Mouse (Mus musculus) mouse trophoblast stem cell (cell line): ENCODE results near the gene Themis3.

ENCODE experiments used
- in situ Hi-C, 2 experiments: fragments of 300-500 bp; cut with MseI, MboI; formaldehyde crosslinking; loops; 2 replicates in 1 of 2; 3 replicates in 1 of 2; pipeline ENCODE4 v1.15.1; 2025

Gene Themis3

DNA sequence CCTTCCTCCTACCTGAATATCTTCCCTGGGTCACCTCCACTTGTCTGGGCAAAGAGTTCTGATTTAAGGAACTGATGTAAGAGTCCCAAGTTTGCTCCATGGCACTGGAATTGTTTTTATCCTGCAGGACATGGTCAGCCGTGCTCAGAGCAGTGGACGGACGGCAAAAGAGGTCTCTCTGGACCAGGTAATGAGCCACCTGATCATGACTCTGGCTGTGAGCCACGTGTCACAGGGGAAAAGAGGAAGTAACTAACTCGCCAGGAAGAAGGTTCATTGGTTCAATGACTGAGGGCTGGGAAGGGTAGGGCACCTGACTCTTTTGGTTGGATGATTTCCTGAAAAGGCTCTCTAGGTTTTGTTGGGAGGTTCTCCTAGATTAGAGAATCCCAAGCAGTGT, at the start of gene Themis3:
TSS of gene Themis3 (minus strand) at position 187 of the 400 bp plus-strand sequence.
- in situ Hi-C loops, result no loop called here

DNA sequence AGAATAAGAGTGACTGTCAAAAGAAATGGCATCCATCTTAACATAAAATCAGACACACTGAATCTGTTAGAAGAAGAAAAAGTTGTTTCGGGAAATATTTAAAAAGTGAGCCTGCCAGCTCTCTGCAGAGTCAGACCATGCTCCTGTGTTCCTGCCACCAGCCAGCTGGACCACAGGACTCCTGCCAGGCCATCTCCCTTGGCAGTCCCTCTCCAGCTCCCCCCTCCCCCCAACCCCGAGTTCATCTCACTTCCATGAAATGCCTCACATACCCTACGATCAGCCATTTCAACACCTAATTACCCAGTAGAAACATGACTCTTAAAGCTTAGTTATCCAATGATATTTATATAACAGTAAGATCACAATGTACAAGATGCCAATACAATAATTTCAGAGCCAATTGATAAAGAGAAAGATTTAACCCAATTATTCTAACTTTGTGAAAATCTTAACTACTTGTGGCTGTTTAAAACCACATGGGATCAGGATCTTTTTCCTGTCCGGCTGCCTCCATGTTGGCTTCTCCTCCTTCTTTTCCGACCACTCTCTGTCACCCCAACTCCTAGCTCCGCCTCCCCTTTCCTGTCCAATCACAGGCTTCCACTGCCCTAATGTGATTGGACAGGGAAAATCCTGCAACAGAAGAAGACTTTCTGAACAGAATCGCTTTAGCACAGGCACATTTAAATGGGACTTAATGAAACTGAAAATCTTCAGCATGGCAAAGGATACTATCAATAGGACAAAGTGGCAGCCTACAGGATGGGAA, 43.7 kb upstream of the Themis3 start:
- in situ Hi-C loops, result no loop called here

- in situ Hi-C loops, result no loop called here
Measured at GRCm38 (mm10) chr17:66619996-66620656, 25.7 kb upstream of the Themis3 start.

- in situ Hi-C loops, result no loop called here
Measured at GRCm38 (mm10) chr17:66619255-66619826, 24.9 kb upstream of the Themis3 start.

DNA sequence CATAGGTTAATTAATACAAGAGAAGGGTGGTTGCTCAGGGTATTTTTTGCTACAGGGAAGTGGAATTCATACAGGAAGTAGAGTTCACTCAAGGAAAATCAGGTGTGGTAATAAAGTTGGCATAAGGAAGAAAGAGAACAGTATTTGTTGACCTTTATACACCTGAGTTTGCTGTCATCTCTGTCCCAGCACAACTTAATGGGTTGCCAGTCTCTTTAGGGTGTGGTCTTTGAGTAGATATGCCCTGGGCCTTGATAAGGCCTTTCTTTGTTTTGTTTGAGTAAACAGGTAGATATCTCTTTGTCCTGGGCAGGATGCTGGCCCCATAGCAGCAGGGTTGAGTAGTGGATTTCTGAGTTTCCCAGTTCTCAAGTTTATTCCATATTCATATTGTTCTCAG, 15.6 kb upstream of the Themis3 start:
- in situ Hi-C loops, result no loop called here

- in situ Hi-C loops, result no loop called here
Measured at GRCm38 (mm10) chr17:66604931-66605330, 10.5 kb upstream of the Themis3 start.

- in situ Hi-C loops, result no loop called here
Measured at GRCm38 (mm10) chr17:66601171-66601570, 6.8 kb upstream of the Themis3 start.

- in situ Hi-C loops, result no loop called here
Measured at GRCm38 (mm10) chr17:66595867-66596266, 1.4 kb upstream of the Themis3 start.

- in situ Hi-C loops, result no loop called here
Measured at GRCm38 (mm10) chr17:66595256-66595655, 835 bp upstream of the Themis3 start.

DNA sequence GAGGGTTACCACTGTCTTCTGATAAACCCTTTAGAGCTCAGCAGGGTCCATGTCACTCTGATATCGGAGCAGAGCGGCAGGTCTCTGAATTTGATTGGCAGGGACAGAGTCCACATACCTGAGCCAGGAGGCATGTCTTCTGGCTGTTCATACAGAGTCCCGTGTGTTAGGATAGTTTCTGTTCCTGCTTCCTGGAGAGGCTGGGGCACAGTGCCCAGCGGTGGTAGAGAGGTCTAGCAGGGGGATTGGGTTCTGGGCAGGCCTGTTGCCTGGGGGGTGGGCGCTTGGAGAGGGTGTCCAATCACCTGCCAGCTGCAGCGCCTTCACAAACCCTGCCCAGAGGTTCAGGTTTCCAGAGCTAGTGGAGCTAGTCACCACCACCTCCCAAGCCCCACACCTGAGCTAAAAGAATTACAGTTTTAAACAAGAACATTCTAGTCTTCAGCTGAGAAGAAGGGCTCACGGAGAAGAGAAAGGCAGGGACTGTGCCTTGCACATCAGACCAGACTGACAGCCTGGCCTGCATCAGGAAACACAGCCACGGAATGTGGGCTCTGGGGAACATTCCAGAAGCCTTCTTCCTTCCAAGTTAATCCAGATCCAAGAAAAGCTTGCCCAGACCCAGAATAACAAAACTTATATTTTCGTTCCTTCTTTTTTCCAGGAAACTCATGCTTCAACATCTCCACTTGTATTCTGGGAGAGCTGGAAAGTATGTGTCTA, 3.9 kb downstream of the Themis3 start:
- in situ Hi-C loops, result no loop called here

DNA sequence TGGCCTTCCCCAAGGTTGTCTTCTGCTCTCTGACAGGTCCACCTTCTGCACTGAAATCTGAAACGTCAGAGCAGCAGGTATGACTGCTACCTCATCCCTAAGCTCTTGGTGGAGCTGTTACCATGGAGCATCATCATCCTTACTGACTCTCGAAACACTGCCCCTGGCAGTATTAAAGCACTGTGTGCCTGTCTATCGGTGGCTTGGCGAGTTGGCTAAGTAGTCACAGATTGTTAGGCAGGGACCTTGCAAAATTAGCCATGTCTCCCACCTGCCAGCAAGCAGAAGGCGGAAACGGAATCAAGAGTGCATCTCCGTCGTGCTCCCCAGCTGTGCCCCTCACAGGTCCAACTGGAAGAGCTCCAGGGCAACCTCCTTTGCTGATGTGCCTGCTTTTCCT, 4.6 kb downstream of the Themis3 start:
- in situ Hi-C loops, result no loop called here

DNA sequence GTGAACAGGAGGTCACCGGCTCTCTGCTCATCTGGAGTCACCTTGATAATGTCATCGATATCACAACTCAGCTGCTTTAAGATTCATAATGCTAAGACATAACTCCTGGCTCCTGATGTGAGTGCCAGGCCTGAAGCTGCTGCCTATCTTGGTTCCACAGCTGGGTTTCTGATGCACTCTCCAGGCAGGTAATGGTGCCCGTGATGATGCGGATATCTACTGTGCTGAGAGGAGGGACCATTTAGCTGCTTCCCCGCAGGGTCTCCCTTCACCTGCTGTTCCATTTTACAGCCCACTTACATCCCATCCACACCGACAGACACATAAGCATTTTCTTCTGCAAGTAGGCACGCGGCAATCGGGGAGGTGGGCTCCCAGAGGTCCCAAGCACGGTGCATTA, 7.7 kb downstream of the Themis3 start:
- in situ Hi-C loops, result no loop called here

GRCm38 (mm10) chr17:66586078-66586477, 8.3 kb downstream of the Themis3 start:
- in situ Hi-C loops, result no loop called here

DNA sequence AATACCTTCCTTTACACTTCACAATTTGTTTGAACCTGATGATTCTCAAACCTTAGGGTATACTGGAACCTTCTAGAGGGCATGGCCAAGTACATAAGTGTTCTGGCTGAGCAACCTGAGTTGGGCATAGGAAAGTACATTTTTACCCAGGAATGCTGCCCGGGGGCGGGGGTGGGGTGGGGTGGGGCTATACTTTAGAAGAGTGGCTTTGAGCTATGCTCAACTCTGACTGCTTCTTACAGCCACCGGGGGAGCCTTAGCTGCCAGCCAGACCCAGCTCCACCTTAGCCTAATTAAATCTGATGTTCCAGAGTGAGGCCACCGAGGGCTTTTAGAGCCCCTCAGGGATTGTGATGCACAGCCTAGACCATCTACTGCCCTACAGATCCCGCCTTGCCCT, 13.4 kb downstream of the Themis3 start:
- in situ Hi-C loops, result no loop called here

GRCm38 (mm10) chr17:66578007-66578406, 16.4 kb downstream of the Themis3 start:
- in situ Hi-C loops, result loop anchor here (5.0 to 10.0 kb wide), 2 partner anchors 174 to 177 kb away; no protein-coding TSS in a partner anchor

- in situ Hi-C loops, result loop anchor here (5.0 to 10.0 kb wide), 2 partner anchors 175 to 177 kb away; no protein-coding TSS in a partner anchor
Measured at GRCm38 (mm10) chr17:66577507-66577906, 16.9 kb downstream of the Themis3 start.

DNA sequence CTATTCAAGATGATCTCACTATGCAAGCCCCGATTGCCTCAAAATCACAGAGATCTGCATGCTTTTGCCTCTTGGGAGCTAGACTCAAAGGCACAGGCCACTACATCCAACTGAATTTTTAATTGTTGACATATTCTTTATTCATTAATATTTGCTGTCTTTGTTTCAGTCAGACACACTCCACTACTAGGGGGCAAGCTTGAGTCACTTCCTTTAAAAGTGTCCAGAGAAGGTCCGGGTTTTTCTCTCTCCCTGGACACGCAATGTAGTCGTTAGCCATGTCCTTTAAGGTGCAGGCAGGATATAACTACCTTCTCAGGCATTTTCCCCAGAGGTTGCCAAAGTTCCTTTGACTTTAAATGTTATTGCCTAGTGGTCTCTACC, 21.8 kb downstream of the Themis3 start:
- in situ Hi-C loops, result loop anchor here in 1 of 2 experiments (10.0 kb wide), 1 partner anchor 182 kb away; no protein-coding TSS in a partner anchor

DNA sequence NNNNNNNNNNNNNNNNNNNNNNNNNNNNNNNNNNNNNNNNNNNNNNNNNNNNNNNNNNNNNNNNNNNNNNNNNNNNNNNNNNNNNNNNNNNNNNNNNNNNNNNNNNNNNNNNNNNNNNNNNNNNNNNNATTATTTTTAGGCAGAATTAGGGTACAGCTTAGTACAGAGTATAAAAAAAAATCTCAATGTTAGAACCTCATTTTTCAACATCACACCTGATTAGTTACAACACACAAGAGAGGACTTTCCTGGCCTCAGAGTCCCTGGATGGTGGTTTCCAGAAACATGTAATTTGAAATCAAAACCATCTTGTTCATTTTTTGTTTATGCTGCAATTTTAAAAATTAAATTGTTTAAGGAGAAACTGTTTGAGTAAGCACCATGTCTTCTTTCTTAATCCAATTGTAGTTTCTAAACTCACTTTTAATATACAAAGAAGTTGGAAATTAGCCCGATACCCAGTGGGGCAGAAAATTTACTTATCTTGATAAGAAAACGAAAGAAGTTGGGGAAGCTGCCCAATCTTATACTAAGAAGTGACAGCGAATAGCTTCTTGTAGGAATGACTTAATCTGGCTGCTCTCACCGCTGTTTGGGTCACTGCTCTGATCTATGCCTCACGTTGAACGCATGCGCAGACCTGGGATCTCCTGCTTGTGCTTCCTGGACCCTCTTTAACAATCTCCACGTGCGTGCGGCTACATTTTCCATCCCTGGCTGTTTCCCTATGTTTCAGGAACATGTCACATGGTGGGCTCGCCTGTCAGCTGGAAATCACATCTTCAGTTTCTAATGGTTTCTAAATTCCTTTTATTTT, 22.4 kb downstream of the Themis3 start:
- in situ Hi-C loops, result loop anchor here in 1 of 2 experiments (10.0 kb wide), 1 partner anchor 183 kb away; no protein-coding TSS in a partner anchor

DNA sequence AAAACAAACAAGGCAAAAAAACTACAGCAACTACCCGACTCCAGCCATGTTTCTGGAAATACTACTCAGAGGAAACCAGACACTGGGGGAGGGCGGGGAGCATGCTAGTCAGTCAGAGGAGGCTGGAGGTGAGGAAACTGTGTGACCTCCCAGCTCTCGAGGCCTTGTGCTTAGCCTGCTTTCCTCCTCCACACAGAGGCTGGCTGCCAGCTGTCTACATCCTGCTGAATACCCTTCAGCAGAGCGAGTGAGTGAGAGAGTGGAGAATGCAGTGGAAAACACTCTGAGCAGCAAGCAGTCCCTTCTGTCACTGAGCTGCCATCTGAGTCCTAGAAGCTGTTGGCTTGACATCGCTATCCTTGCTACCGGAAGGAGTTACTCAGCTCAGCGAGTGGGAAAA, 30.2 kb downstream of the Themis3 start:
- in situ Hi-C loops, result no loop called here

- in situ Hi-C loops, result no loop called here
Measured at GRCm38 (mm10) chr17:66563551-66563950, 30.9 kb downstream of the Themis3 start.

DNA sequence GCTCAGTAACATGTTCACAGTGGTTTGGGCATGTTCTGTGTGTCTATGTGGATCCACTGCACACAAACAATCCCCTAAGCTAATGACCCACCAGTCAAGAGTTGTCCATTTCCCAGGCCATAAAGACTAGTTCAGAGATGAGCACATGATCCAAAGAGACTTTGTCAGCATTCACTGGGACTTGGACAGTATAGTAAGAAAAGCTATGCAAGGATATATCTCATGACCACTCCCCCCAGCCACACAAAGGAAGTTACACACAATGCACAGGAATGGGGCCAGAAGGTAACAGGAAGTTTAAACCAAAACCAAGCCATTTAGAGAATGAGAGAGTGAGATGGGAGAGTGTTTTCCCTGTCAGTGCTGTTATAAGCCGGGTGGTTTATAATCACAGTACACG, 33.0 kb downstream of the Themis3 start:
- in situ Hi-C loops, result no loop called here
